Mouse (Mus musculus) myocyte (in vitro differentiated cells): ENCODE data around the gene AI481877. TPM values are rescaled to one million over a fixed set of nuclear protein-coding genes. Genes with fewer than 3 reads are reported as not detected.

ENCODE experiments used
- H3K27me3 ChIP-seq: one replicate; pipeline ENCODE4 v1.6.1; 2011; ENCODE audit not compliant: control insufficient read depth, insufficient read depth, insufficient read length
- H3K36me3 ChIP-seq: one replicate; pipeline ENCODE4 v1.6.1; 2011; ENCODE audit not compliant: control insufficient read depth, insufficient read depth
- H3K4me2 ChIP-seq: one replicate; pipeline ENCODE4 v1.6.1; 2011; ENCODE audit warnings: low read depth, control low read depth
- H3K4me3 ChIP-seq: one replicate; pipeline ENCODE4 v1.5.1; 2011; ENCODE audit warnings: mild to moderate bottlenecking, control low read depth, moderate library complexity
- H3K79me2 ChIP-seq: one replicate; pipeline ENCODE4 v1.6.1; 2011; ENCODE audit not compliant: control insufficient read depth, insufficient read depth
- H3ac ChIP-seq: one replicate; pipeline ENCODE4 v1.6.1; 2011; ENCODE audit not compliant: control insufficient read depth, insufficient read length
- CEBPB ChIP-seq: IDR thresholded peaks from 2 replicates; pipeline ENCODE4 v1.6.1; 2011; ENCODE audit warnings: mild to moderate bottlenecking, moderate library complexity; ENCODE audit not compliant: poor library complexity, insufficient read depth, severe bottlenecking
- E2F4 ChIP-seq: IDR thresholded peaks from one replicate; pipeline ENCODE4 v1.6.1; 2011; ENCODE audit warnings: mild to moderate bottlenecking, control low read depth, moderate library complexity; ENCODE audit not compliant: insufficient read depth
- MAX ChIP-seq: IDR thresholded peaks from one replicate; pipeline ENCODE4 v1.6.1; 2011; ENCODE audit warnings: low read depth, mild to moderate bottlenecking, control low read depth
- MYOD1 ChIP-seq, 3 experiments: IDR thresholded peaks; one replicate each; pipeline ENCODE4 v1.6.1; 2011; ENCODE audit warnings: control low read depth in 2 of 3, low read depth in 2 of 3, mild to moderate bottlenecking in 2 of 3, moderate library complexity in 1 of 3; ENCODE audit not compliant: insufficient read length in 2 of 3, control insufficient read depth in 1 of 3
- MYOG ChIP-seq, 3 experiments: IDR thresholded peaks; one replicate each; pipeline ENCODE4 v1.6.1; 2011; ENCODE audit warnings: control low read depth in 2 of 3, low read depth in 2 of 3, mild to moderate bottlenecking in 2 of 3; ENCODE audit not compliant: insufficient read length in 2 of 3, control insufficient read depth in 1 of 3, insufficient read depth in 1 of 3
- POLR2A ChIP-seq: IDR thresholded peaks from one replicate; pipeline ENCODE4 v1.6.1; 2011; ENCODE audit warnings: low read depth, mild to moderate bottlenecking, control low read depth, moderate library complexity; ENCODE audit not compliant: insufficient read length
- POLR2AphosphoS2 ChIP-seq: IDR thresholded peaks from one replicate; pipeline ENCODE4 v1.6.1; 2011; ENCODE audit warnings: low read depth, control low read depth; ENCODE audit not compliant: insufficient read length
- REST ChIP-seq: IDR thresholded peaks from one replicate; pipeline ENCODE4 v1.6.1; 2011; ENCODE audit warnings: mild to moderate bottlenecking, control low read depth, moderate library complexity; ENCODE audit not compliant: insufficient read depth, insufficient read length
- SRF ChIP-seq: IDR thresholded peaks from one replicate; pipeline ENCODE4 v1.6.1; 2011; ENCODE audit warnings: low read depth; ENCODE audit not compliant: control insufficient read depth, insufficient read length
- TCF12 ChIP-seq: IDR thresholded peaks from one replicate; pipeline ENCODE4 v1.6.1; 2011; ENCODE audit warnings: mild to moderate bottlenecking, control low read depth; ENCODE audit not compliant: poor library complexity, insufficient read depth, severe bottlenecking
- TCF3 ChIP-seq: IDR thresholded peaks from one replicate; pipeline ENCODE4 v1.6.1; 2011; ENCODE audit warnings: low read depth, control low read depth; ENCODE audit not compliant: insufficient read length
- USF1 ChIP-seq: IDR thresholded peaks from one replicate; pipeline ENCODE4 v1.6.1; 2011; ENCODE audit warnings: low read depth, mild to moderate bottlenecking, control low read depth, moderate library complexity
- polyA plus RNA-seq: library from polyadenylated mRNA; unstranded; fragments of >200 nt; fragmentation: generic; extraction: Trizol; gene quantifications from one replicate; pipeline ENCODE4 v1.2.1, GENCODE M21; 2012; ENCODE audit warnings: missing spikeins

The AI481877 gene
- polyA plus RNA-seq, 1 experiment: 0.01 TPM

GRCm38 (mm10) chr4:59175929-59176328, 37.1 kb upstream of the AI481877 start:
- Histone ChIP-seq H3K4me2 (no peak overlapping the region), H3ac (no peak overlapping the region), H3K36me3 (no peaks in the 10 kb centered on the region), H3K4me3 (no peak overlapping the region), H3K79me2 (no peaks in the 10 kb centered on the region), H3K27me3 (no peaks in the 10 kb centered on the region)
- TF ChIP-seq USF1 (no peak), SRF (no peak), POLR2AphosphoS2 (no peak), MYOG (IDR thresholded peaks at IDR 0.05; ENCODE audit: control insufficient read depth in 1 of 3, insufficient read depth in 1 of 3, insufficient read length in 2 of 3, low read depth in 2 of 3) (no peak), TCF3 (no peak), MAX (no peak), E2F4 (no peak), TCF12 (no peak)

- H3K27me3 ChIP-seq: no peaks in the 10 kb centered on the region
- TF ChIP-seq POLR2AphosphoS2 (no peak), POLR2A (no peak), TCF12 (no peak), USF1 (no peak), TCF3 (no peak), CEBPB (no peak), MYOG (IDR thresholded peaks at IDR 0.05; ENCODE audit: control insufficient read depth in 1 of 3, insufficient read depth in 1 of 3, insufficient read length in 2 of 3, low read depth in 2 of 3) (no peak)
- no peaks in the 10 kb centered on the region for H3K79me2 ChIP-seq
- H3K4me2 ChIP-seq: no peak overlapping the region
- no peaks in the 10 kb centered on the region for H3K36me3 ChIP-seq
- no peak overlapping the region for H3K4me3 ChIP-seq
- H3ac ChIP-seq: no peak overlapping the region
These were observed 36.2 kb upstream of the AI481877 start for GRCm38 (mm10) chr4:59175003-59175402.

GRCm38 (mm10) chr4:59173181-59173922, 34.6 kb upstream of the AI481877 start:
- Histone ChIP-seq H3K27me3 (no peaks in the 10 kb centered on the region), H3K36me3 (no peaks in the 10 kb centered on the region), H3ac (no peak overlapping the region), H3K4me3 (no peak overlapping the region), H3K79me2 (no peaks in the 10 kb centered on the region), H3K4me2 (no peak overlapping the region)
- TF ChIP-seq TCF3 (no peak), SRF (no peak), TCF12 (no peak), POLR2A (no peak), MYOG (IDR thresholded peaks at IDR 0.05; ENCODE audit: control insufficient read depth in 1 of 3, insufficient read depth in 1 of 3, insufficient read length in 2 of 3, low read depth in 2 of 3) (no peak), CEBPB (no peak)

GRCm38 (mm10) chr4:59172616-59173015, 33.8 kb upstream of the AI481877 start:
- H3ac ChIP-seq: no peak overlapping the region
- no peak for TF ChIP-seq MYOD1 (IDR thresholded peaks at IDR 0.05; ENCODE audit: control insufficient read depth in 1 of 3, insufficient read length in 2 of 3, low read depth in 2 of 3)
- TF ChIP-seq E2F4: no peak
- TF ChIP-seq REST: no peak

GRCm38 (mm10) chr4:59169981-59170380, 31.2 kb upstream of the AI481877 start:
- Histone ChIP-seq H3ac (no peak overlapping the region), H3K27me3 (no peaks in the 10 kb centered on the region), H3K36me3 (no peaks in the 10 kb centered on the region), H3K79me2 (no peaks in the 10 kb centered on the region), H3K4me3 (no peak overlapping the region), H3K4me2 (no peak overlapping the region)
- no peak for TF ChIP-seq POLR2AphosphoS2
- TF ChIP-seq REST: no peak
- no peak for TF ChIP-seq MYOD1 (IDR thresholded peaks at IDR 0.05; ENCODE audit: control insufficient read depth in 1 of 3, insufficient read length in 2 of 3, low read depth in 2 of 3)
- no peak for TF ChIP-seq MAX
- TF ChIP-seq E2F4: no peak
- TF ChIP-seq TCF12: no peak
- TF ChIP-seq SRF: no peak
- no peak for TF ChIP-seq MYOG (IDR thresholded peaks at IDR 0.05; ENCODE audit: control insufficient read depth in 1 of 3, insufficient read depth in 1 of 3, insufficient read length in 2 of 3, low read depth in 2 of 3)
- TF ChIP-seq POLR2A: no peak
- no peak for TF ChIP-seq USF1
- no peak for TF ChIP-seq TCF3

More at GRCm38 (mm10) chr4:59172616-59173015, 33.8 kb upstream of the AI481877 start:
- Histone ChIP-seq H3K79me2 (no peaks in the 10 kb centered on the region), H3K36me3 (no peaks in the 10 kb centered on the region), H3K27me3 (no peaks in the 10 kb centered on the region), H3K4me3 (no peak overlapping the region), H3K4me2 (no peak overlapping the region)
